Mouse (Mus musculus) heart, embryonic 14.5 days (tissue): Measurements from ENCODE around the gene Cdkal1. TPM values are rescaled to one million over a fixed set of nuclear protein-coding genes. Genes with fewer than 3 reads are reported as not detected.

Experiments
- ATAC-seq: fragments of 200-750 bp; cut with Nextera tagmentation; 2 replicates; pipeline ENCODE4 v1.8.0; 2017; ENCODE audit warnings: low read depth, moderate TSS enrichment; ENCODE audit not compliant: insufficient number of reproducible peaks, insufficient read depth, low FRiP score
- H3K27ac ChIP-seq, 2 experiments: fragments of 200-500 bp in 1 of 2; fragments of 300-500 bp in 1 of 2; sonication (generic) in 1 of 2; replicated peaks in 1 of 2; 2 replicates each; pipeline ENCODE4 v1.5.1; 2012 to 2014; ENCODE audit warnings: low read depth in 2 of 2, low read length in 2 of 2, control low read depth in 1 of 2, mild to moderate bottlenecking in 1 of 2, mixed read lengths in 1 of 2; ENCODE audit not compliant: control insufficient read depth in 1 of 2, insufficient read depth in 1 of 2
- H3K27me3 ChIP-seq: fragments of 300-500 bp; sonication (generic); 2 replicates; pipeline ENCODE4 v1.6.1; 2014; ENCODE audit warnings: mild to moderate bottlenecking, low read length, control low read depth; ENCODE audit not compliant: control insufficient read depth, insufficient read depth
- H3K36me3 ChIP-seq: fragments of 300-500 bp; sonication (generic); 2 replicates; pipeline ENCODE4 v1.6.1; 2014; ENCODE audit warnings: mild to moderate bottlenecking, control low read depth, low read length, mixed read lengths; ENCODE audit not compliant: control insufficient read depth, insufficient read depth
- H3K4me1 ChIP-seq, 2 experiments: fragments of 200-500 bp in 1 of 2; fragments of 300-500 bp in 1 of 2; sonication (generic) in 1 of 2; 2 replicates each; pipeline ENCODE4 v1.6.1; 2012 to 2014; ENCODE audit warnings: low read length in 2 of 2, control low read depth in 1 of 2, mixed read lengths in 1 of 2; ENCODE audit not compliant: control insufficient read depth in 2 of 2, insufficient read depth in 2 of 2
- H3K4me2 ChIP-seq: fragments of 300-500 bp; sonication (generic); 2 replicates; pipeline ENCODE4 v1.6.1; 2014; ENCODE audit warnings: mild to moderate bottlenecking, low read length
- H3K4me3 ChIP-seq, 2 experiments: fragments of 200-500 bp in 1 of 2; fragments of 300-500 bp in 1 of 2; sonication (generic) in 1 of 2; 2 replicates each; pipeline ENCODE4 v1.5.1; 2012 to 2014; ENCODE audit warnings: low read length in 2 of 2, mild to moderate bottlenecking in 2 of 2, control low read depth in 1 of 2, low read depth in 1 of 2, moderate library complexity in 1 of 2; ENCODE audit not compliant: control insufficient read depth in 1 of 2, insufficient read depth in 1 of 2
- H3K9ac ChIP-seq: fragments of 300-500 bp; sonication (generic); 2 replicates; pipeline ENCODE4 v1.6.1; 2014; ENCODE audit warnings: mild to moderate bottlenecking, low read length
- H3K9me3 ChIP-seq: fragments of 300-500 bp; sonication (generic); 2 replicates; pipeline ENCODE4 v1.6.1; 2016; ENCODE audit warnings: low read length, control low read depth; ENCODE audit not compliant: control insufficient read depth
- WGBS: fragments of 180-500 bp; shearing (Covaris S2); extraction: QIAGEN DNeasy Blood & Tissue Kit; methylation state at CpG from one replicate; pipeline ENCODE4 v1.1.7; 2014; 5-methylcytosine and 5-hydroxymethylcytosine counted together
- polyA plus RNA-seq: library from polyadenylated mRNA; unstranded; fragments of >200 nt; fragmentation: Nextera tagmentation; extraction: Ambion mirVana; gene quantifications from 2 replicates; pipeline ENCODE4 v1.2.1, GENCODE M21; 2014

Gene Cdkal1
- polyA plus RNA-seq, 1 experiment from 2014 or later = 28.3 TPM

DNA sequence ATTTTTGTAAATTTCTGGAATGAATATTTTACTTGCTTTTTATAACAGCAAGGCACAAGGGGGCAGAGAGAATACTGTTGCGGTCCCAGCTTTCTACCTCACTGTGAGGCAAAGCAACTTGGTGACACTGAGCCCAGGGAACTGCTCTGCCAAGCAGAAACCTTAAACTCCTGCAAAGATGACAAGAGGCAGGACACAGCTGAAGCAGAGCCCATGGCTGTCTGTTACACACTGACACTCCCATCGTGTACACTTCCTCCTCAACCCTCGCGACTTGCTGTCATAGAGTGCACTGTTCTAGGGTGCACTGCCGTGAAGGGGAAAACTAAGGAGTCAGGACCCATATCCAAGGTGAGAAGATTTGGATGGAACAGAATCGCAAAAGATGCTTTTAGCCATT, 393.2 kb downstream of the Cdkal1 start:
- 78% methylated on average over 6 of the region's 6 CpGs for WGBS
- no peak overlapping the region for H3K9ac ChIP-seq
- H3K4me1 ChIP-seq = peaks cover 0 to 12% of the 10 kb centered on the region in 2 experiments; a peak in 2 of 4 replicates
- no peaks in the 10 kb centered on the region for H3K9me3 ChIP-seq
- H3K4me2 ChIP-seq = no peak overlapping the region
- H3K4me3 ChIP-seq = no peak overlapping the region
- no peak for ATAC-seq
- no peaks in the 10 kb centered on the region for H3K36me3 ChIP-seq
- no peak overlapping the region for H3K27ac ChIP-seq
- H3K27me3 ChIP-seq = no peaks in the 10 kb centered on the region

- Histone ChIP-seq H3K27ac (no peak overlapping the region), H3K9ac (no peak overlapping the region), H3K27me3 (no peaks in the 10 kb centered on the region), H3K4me2 (no peak overlapping the region), H3K4me1 (peaks cover 0 to 12% of the 10 kb centered on the region in 2 experiments; a peak in 2 of 4 replicates), H3K4me3 (no peak overlapping the region), H3K36me3 (no peaks in the 10 kb centered on the region), H3K9me3 (no peaks in the 10 kb centered on the region)
- 77% methylated on average over 5 of the region's 5 CpGs for WGBS
- ATAC-seq = no peak
These were observed 394.7 kb downstream of the Cdkal1 start for GRCm38 (mm10) chr13:29460741-29461140.

- no peak overlapping the region for H3K4me2 ChIP-seq
- no peak for ATAC-seq
- 32% methylated on average over 1 of the region's 1 CpGs for WGBS
- no peaks in the 10 kb centered on the region for H3K9me3 ChIP-seq
- H3K4me1 ChIP-seq = peaks cover 0 to 12% of the 10 kb centered on the region in 2 experiments; a peak in 2 of 4 replicates
- no peaks in the 10 kb centered on the region for H3K36me3 ChIP-seq
- H3K27me3 ChIP-seq = no peaks in the 10 kb centered on the region
- no peak overlapping the region for H3K9ac ChIP-seq
- no peak overlapping the region for H3K27ac ChIP-seq
- no peak overlapping the region for H3K4me3 ChIP-seq
These were observed 397.1 kb downstream of the Cdkal1 start for GRCm38 (mm10) chr13:29458385-29458784.

- Histone ChIP-seq H3K36me3 (no peaks in the 10 kb centered on the region), H3K9ac (no peak overlapping the region), H3K4me2 (no peak overlapping the region), H3K27ac (no peak overlapping the region), H3K4me1 (0 out of 4 replicates have a peak, but pooled peaks cover 2 to 4% of the 10 kb centered on the region in 2 experiments), H3K4me3 (no peak overlapping the region), H3K27me3 (no peaks in the 10 kb centered on the region), H3K9me3 (no peaks in the 10 kb centered on the region)
- no peak for ATAC-seq
- WGBS = 71% methylated on average over 2 of the region's 2 CpGs
These were observed 418.4 kb downstream of the Cdkal1 start for GRCm38 (mm10) chr13:29437067-29437466.

- WGBS = 43% methylated on average over 4 of the region's 4 CpGs
- Histone ChIP-seq H3K9ac (no peak overlapping the region), H3K27me3 (no peaks in the 10 kb centered on the region), H3K36me3 (no peaks in the 10 kb centered on the region), H3K4me3 (no peak overlapping the region), H3K9me3 (no peaks in the 10 kb centered on the region), H3K27ac (no peak overlapping the region), H3K4me1 (peaks cover 2 to 7% of the 10 kb centered on the region in 2 experiments; a peak in 1 of 4 replicates), H3K4me2 (no peak overlapping the region)
- ATAC-seq = no peak
These were observed 420.7 kb downstream of the Cdkal1 start for GRCm38 (mm10) chr13:29434726-29435125.

DNA sequence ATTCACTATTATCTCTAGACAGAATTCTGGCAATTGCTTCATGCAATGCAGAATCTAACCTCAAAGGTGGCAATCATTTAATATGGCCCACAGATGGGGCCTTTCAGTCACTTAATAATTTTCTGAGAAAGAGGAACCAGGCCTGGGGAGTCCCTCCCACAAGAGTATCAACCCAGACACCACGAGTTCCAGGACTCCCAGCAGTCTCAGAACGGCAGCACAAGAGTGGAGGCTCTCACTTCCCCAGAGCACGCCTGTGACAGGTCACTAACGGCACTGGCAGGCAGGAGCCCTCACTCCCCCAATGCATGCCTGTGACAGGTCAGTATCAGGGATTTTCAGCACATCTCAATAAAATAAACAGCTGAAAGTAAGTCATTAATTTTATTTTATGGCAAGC, 424.6 kb downstream of the Cdkal1 start:
- no peak overlapping the region for H3K27ac ChIP-seq
- peaks cover 2 to 7% of the 10 kb centered on the region in 2 experiments; a peak in 1 of 4 replicates for H3K4me1 ChIP-seq
- H3K9ac ChIP-seq = no peak overlapping the region
- H3K27me3 ChIP-seq = no peaks in the 10 kb centered on the region
- H3K36me3 ChIP-seq = no peaks in the 10 kb centered on the region
- 31% methylated on average over 4 of the region's 4 CpGs for WGBS
- no peak overlapping the region for H3K4me2 ChIP-seq
- no peaks in the 10 kb centered on the region for H3K9me3 ChIP-seq
- no peak overlapping the region for H3K4me3 ChIP-seq
- ATAC-seq = no peak

- Histone ChIP-seq H3K36me3 (no peaks in the 10 kb centered on the region), H3K9me3 (no peaks in the 10 kb centered on the region), H3K27ac (no peak overlapping the region), H3K4me1 (peaks cover 1 to 6% of the 10 kb centered on the region in 2 experiments; a peak in 1 of 4 replicates), H3K4me3 (no peak overlapping the region), H3K9ac (no peak overlapping the region), H3K27me3 (no peaks in the 10 kb centered on the region), H3K4me2 (no peak overlapping the region)
- ATAC-seq = no peak
- 85% methylated on average over 4 of the region's 4 CpGs for WGBS
These were observed 425.6 kb downstream of the Cdkal1 start for GRCm38 (mm10) chr13:29429877-29430276.

- Histone ChIP-seq H3K27ac (no peak overlapping the region), H3K36me3 (no peaks in the 10 kb centered on the region), H3K4me3 (no peak overlapping the region), H3K9me3 (no peaks in the 10 kb centered on the region), H3K27me3 (no peaks in the 10 kb centered on the region), H3K9ac (no peak overlapping the region), H3K4me1 (peaks cover 0 to 2% of the 10 kb centered on the region in 2 experiments; a peak in 1 of 4 replicates), H3K4me2 (no peak overlapping the region)
- WGBS = 87% methylated on average over 6 of the region's 6 CpGs
- no peak for ATAC-seq
These were observed 426.3 kb downstream of the Cdkal1 start for GRCm38 (mm10) chr13:29429196-29429595.
